Mouse (Mus musculus): ENCODE measurements around the gene Ush2a. TPM values are rescaled to one million over a fixed set of nuclear protein-coding genes. Genes with fewer than 3 reads are reported as not detected.
A peak's percentile ranks its signal among the peaks of the same experiment; 100 is the strongest.

Gene Ush2a
- polyA plus RNA-seq, 1 experiment from 2014 or later, result 0.15 TPM

DNA sequence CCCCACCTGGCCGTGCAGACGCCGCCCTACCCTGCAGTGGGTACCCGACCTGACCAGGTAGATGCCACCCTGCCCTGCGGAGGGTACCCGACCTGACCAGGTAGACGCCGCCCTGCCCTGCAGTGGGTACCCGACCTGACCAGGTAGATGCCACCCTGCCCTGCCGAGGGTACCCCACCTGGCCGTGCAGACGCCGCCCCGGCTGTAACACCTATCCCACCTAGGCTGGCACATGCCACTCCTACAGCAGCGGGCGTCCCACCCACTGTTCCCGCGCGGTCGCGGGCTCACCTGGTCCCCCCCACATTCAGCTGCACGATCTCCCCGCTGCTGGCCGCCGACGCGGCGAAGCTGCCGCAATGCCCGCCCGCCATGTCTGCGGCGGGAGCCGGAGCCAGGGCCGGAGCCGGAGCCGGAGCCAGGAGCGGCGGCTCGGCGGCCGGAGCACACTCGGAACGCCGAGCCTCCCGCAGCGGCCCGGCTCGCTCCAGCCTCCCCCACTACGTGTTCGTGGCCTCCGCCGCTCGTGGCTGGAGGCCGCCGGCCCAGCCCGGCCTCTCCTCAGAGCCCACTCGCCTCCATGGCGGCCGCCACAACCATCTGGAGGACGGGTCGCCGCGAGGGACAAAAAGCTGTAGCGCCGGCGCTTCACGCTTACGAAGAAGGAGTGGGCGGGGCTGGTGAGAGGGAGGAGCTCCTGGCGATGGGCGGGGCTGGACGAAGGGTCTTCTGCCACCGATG lies 745.6 kb downstream of the Ush2a start, which contains the start of gene Kctd3:
TSS of gene Kctd3 (minus strand) at position 603 of the 741 bp plus-strand sequence.
- Histone ChIP-seq H3K4me1 (ENCODE audit: control insufficient read depth, insufficient read depth, low read length) (peaks cover 3% of the 10 kb centered on the region; the same call in 1 of the 2 replicates), H3K27ac (replicated peaks; ENCODE audit: low read depth, low read length) (no peak within 1 kb of the TSS), H3K9ac (ENCODE audit: low read length) (peak within 1 kb of the TSS; percentile 96), H3K9me3 (ENCODE audit: control insufficient read depth, low read length) (no peaks in the 10 kb centered on the region), H3K36me3 (ENCODE audit: control insufficient read depth, insufficient read depth, low read length) (0 out of 2 replicates have a peak, but pooled peaks cover 4% of the 10 kb centered on the region), H3K4me3 (ENCODE audit: low read depth, low read length) (peak within 1 kb of the TSS; percentile 95), H3K4me2 (ENCODE audit: low read depth, severe bottlenecking) (peak within 1 kb of the TSS; percentile 91), H3K27me3 (ENCODE audit: control insufficient read depth, insufficient read depth, low read length) (no peaks in the 10 kb centered on the region)
- peak; percentile 99 for DNase-seq (ENCODE audit: low spot score)
- whole genome bisulfite sequencing, result under 1% methylated on average over 74 of the region's 74 CpGs
- ATAC-seq (ENCODE audit: insufficient number of reproducible peaks, low FRiP score, low TSS enrichment, low read depth), result peak; percentile 86

GRCm38 (mm10) chr1:189007980-189008324 lies 746.1 kb downstream of the Ush2a start:
- DNase-seq (ENCODE audit: low spot score) (no peak), ATAC-seq (ENCODE audit: insufficient number of reproducible peaks, low FRiP score, low TSS enrichment, low read depth) (peak; percentile 26; the same call in 1 of the 2 replicates)
- H3K4me2 ChIP-seq (ENCODE audit: low read depth, severe bottlenecking), result no peak overlapping the region; the same call in 1 of the 2 replicates
- WGBS, result 49% methylated on average over 7 of the region's 7 CpGs
- peak overlapping the region; percentile 95 for H3K4me3 ChIP-seq (ENCODE audit: low read depth, low read length)
- H3K27ac ChIP-seq (replicated peaks; ENCODE audit: low read depth, low read length), result no peak overlapping the region
- no peaks in the 10 kb centered on the region for H3K27me3 ChIP-seq (ENCODE audit: control insufficient read depth, insufficient read depth, low read length)
- peaks cover 3% of the 10 kb centered on the region; the same call in 1 of the 2 replicates for H3K4me1 ChIP-seq (ENCODE audit: control insufficient read depth, insufficient read depth, low read length)
- 0 out of 2 replicates have a peak, but pooled peaks cover 4% of the 10 kb centered on the region for H3K36me3 ChIP-seq (ENCODE audit: control insufficient read depth, insufficient read depth, low read length)
- no peaks in the 10 kb centered on the region for H3K9me3 ChIP-seq (ENCODE audit: control insufficient read depth, low read length)
- no peak overlapping the region for H3K9ac ChIP-seq (ENCODE audit: low read length)

DNA sequence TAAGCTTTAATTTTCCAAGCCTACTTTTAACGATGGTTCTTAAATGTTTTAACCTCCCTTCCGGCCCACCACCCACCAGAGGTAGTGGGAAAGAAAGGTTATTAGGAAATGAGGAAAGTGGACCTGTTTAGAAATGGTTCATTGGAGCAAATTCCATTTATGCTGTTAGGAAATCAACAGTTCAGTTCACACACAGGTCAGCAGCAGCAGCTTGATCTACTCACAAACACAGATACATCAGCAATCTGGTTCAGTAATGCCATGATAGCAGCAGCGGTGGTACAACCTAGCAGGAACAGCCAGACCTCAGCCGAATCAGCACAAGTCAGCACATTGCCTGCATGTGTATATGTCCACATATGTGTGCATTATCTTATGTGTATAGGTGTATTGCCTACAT lies 748.8 kb downstream of the Ush2a start:
- Histone ChIP-seq H3K4me3 (ENCODE audit: low read depth, low read length) (no peak overlapping the region), H3K9ac (ENCODE audit: low read length) (no peak overlapping the region), H3K27ac (replicated peaks; ENCODE audit: low read depth, low read length) (no peak overlapping the region), H3K9me3 (ENCODE audit: control insufficient read depth, low read length) (no peaks in the 10 kb centered on the region), H3K4me1 (ENCODE audit: control insufficient read depth, insufficient read depth, low read length) (peaks cover 3% of the 10 kb centered on the region; the same call in 1 of the 2 replicates), H3K4me2 (ENCODE audit: low read depth, severe bottlenecking) (no peak overlapping the region), H3K36me3 (ENCODE audit: control insufficient read depth, insufficient read depth, low read length) (0 out of 2 replicates have a peak, but pooled peaks cover under 1% of the 10 kb centered on the region), H3K27me3 (ENCODE audit: control insufficient read depth, insufficient read depth, low read length) (no peaks in the 10 kb centered on the region)
- DNase-seq (ENCODE audit: low spot score) (no peak), ATAC-seq (ENCODE audit: insufficient number of reproducible peaks, low FRiP score, low TSS enrichment, low read depth) (no peak)
- WGBS, result 92% methylated on average over 4 of the region's 4 CpGs

GRCm38 (mm10) chr1:189012846-189013586 lies 751.2 kb downstream of the Ush2a start:
- no peak overlapping the region for H3K4me3 ChIP-seq (ENCODE audit: low read depth, low read length)
- ATAC-seq (ENCODE audit: insufficient number of reproducible peaks, low FRiP score, low TSS enrichment, low read depth) (0 out of 2 replicates have a peak, but pooled peaks have one; percentile 17), DNase-seq (ENCODE audit: low spot score) (peak; percentile 47)
- peak overlapping the region; percentile 3 for H3K4me2 ChIP-seq (ENCODE audit: low read depth, severe bottlenecking)
- H3K9me3 ChIP-seq (ENCODE audit: control insufficient read depth, low read length), result no peaks in the 10 kb centered on the region
- no peaks in the 10 kb centered on the region for H3K36me3 ChIP-seq (ENCODE audit: control insufficient read depth, insufficient read depth, low read length)
- H3K9ac ChIP-seq (ENCODE audit: low read length), result no peak overlapping the region
- 6% methylated on average over 16 of the region's 16 CpGs for WGBS
- H3K27me3 ChIP-seq (ENCODE audit: control insufficient read depth, insufficient read depth, low read length), result no peaks in the 10 kb centered on the region
- H3K27ac ChIP-seq (replicated peaks; ENCODE audit: low read depth, low read length), result no peak overlapping the region; the same call in 1 of the 2 replicates
- no peaks in the 10 kb centered on the region for H3K4me1 ChIP-seq (ENCODE audit: control insufficient read depth, insufficient read depth, low read length)

DNA sequence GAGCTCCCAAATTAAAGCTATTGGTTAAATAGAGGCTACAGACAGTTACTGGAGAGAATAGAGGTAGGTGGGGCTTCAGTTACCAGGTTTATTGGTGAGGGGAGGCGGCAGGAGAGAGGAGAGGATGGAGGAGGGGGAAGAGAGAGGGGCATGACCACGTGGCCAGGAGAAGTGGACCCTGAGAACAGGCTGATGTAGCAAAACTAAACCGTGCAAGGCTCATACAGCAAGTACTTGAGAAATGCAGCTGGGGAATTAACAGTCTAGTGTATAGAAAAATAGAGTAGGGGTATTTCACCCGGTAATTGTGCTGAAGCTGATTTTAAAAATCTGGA lies 751.7 kb downstream of the Ush2a start:
- Histone ChIP-seq H3K4me3 (ENCODE audit: low read depth, low read length) (no peak overlapping the region), H3K4me2 (ENCODE audit: low read depth, severe bottlenecking) (peak overlapping the region; percentile 3), H3K36me3 (ENCODE audit: control insufficient read depth, insufficient read depth, low read length) (no peaks in the 10 kb centered on the region), H3K9me3 (ENCODE audit: control insufficient read depth, low read length) (no peaks in the 10 kb centered on the region), H3K27me3 (ENCODE audit: control insufficient read depth, insufficient read depth, low read length) (no peaks in the 10 kb centered on the region), H3K4me1 (ENCODE audit: control insufficient read depth, insufficient read depth, low read length) (no peaks in the 10 kb centered on the region), H3K27ac (replicated peaks; ENCODE audit: low read depth, low read length) (no peak overlapping the region), H3K9ac (ENCODE audit: low read length) (no peak overlapping the region)
- DNase-seq (ENCODE audit: low spot score) (peak; percentile 28), ATAC-seq (ENCODE audit: insufficient number of reproducible peaks, low FRiP score, low TSS enrichment, low read depth) (peak; percentile 51; the same call in 1 of the 2 replicates)
- WGBS, result 10% methylated on average over 4 of the region's 4 CpGs
